Mouse (Mus musculus) cortical plate, adult 2 months (tissue): Measurements from ENCODE around the gene Kif23.

ENCODE experiments used
- CTCF ChIP-seq: fragments of 200-500 bp; IDR thresholded peaks from 2 replicates; pipeline ENCODE4 v1.5.1; 2011; ENCODE audit warnings: mild to moderate bottlenecking, control low read depth, low read length; ENCODE audit not compliant: insufficient read depth; ENCODE audit errors: extremely low read depth
- POLR2A ChIP-seq: fragments of 200-500 bp; IDR thresholded peaks from 2 replicates; pipeline ENCODE4 v1.6.1; 2011; ENCODE audit warnings: mild to moderate bottlenecking, low read length, control low read depth; ENCODE audit not compliant: insufficient read depth; ENCODE audit errors: extremely low read depth

GRCm38 (mm10) chr9:61965987-61966386, 19.4 kb upstream of the Kif23 start:
- TF ChIP-seq CTCF: no peak
- TF ChIP-seq POLR2A: no peak
